Mouse (Mus musculus) intestine, embryonic 16.5 days (tissue): ENCODE measurements around the gene Lamb2. TPM values are rescaled to one million over a fixed set of nuclear protein-coding genes. Genes with fewer than 3 reads are reported as not detected.

Experiments used
- ATAC-seq: fragments of 200-750 bp; cut with Nextera tagmentation; 2 replicates; pipeline ENCODE4 v1.8.0; 2017; ENCODE audit warnings: moderate TSS enrichment, moderate library complexity
- H3K27ac ChIP-seq: fragments of 300-500 bp; sonication (generic); 2 replicates; pipeline ENCODE4 v1.5.1; 2014; ENCODE audit warnings: mild to moderate bottlenecking, low read length
- H3K27me3 ChIP-seq: fragments of 300-500 bp; sonication (generic); replicated peaks from 2 replicates; pipeline ENCODE4 v1.6.1; 2014; ENCODE audit warnings: low read length, control low read depth, mixed read lengths; ENCODE audit not compliant: control insufficient read depth, insufficient read depth
- H3K36me3 ChIP-seq: fragments of 300-500 bp; sonication (generic); 2 replicates; pipeline ENCODE4 v1.6.1; 2014; ENCODE audit warnings: low read length, control low read depth; ENCODE audit not compliant: control insufficient read depth, insufficient read depth
- H3K4me1 ChIP-seq: fragments of 300-500 bp; sonication (generic); 2 replicates; pipeline ENCODE4 v1.6.1; 2014; ENCODE audit warnings: low read length, control low read depth, mixed read lengths; ENCODE audit not compliant: control insufficient read depth, insufficient read depth
- H3K4me2 ChIP-seq: fragments of 300-500 bp; sonication (generic); 2 replicates; pipeline ENCODE4 v1.6.1; 2014; ENCODE audit warnings: low read depth, low read length, control low read depth
- H3K4me3 ChIP-seq: fragments of 300-500 bp; sonication (generic); 2 replicates; pipeline ENCODE4 v1.5.1; 2014; ENCODE audit warnings: mild to moderate bottlenecking, low read length
- H3K9ac ChIP-seq: fragments of 300-500 bp; sonication (generic); 2 replicates; pipeline ENCODE4 v1.6.1; 2014; ENCODE audit warnings: low read depth, low read length
- H3K9me3 ChIP-seq: fragments of 300-500 bp; sonication (generic); 2 replicates; pipeline ENCODE4 v1.6.1; 2016; ENCODE audit warnings: low read length, control low read depth; ENCODE audit not compliant: control insufficient read depth
- WGBS: fragments of 180-500 bp; shearing (Covaris S2); extraction: QIAGEN DNeasy Blood & Tissue Kit; methylation state at CpG from one replicate; pipeline ENCODE4 v1.1.7; 2014; 5-methylcytosine and 5-hydroxymethylcytosine counted together
- polyA plus RNA-seq: library from polyadenylated mRNA; unstranded; fragments of >200 nt; fragmentation: Nextera tagmentation; extraction: Ambion mirVana; gene quantifications from 2 replicates; pipeline ENCODE4 v1.2.1, GENCODE M21; 2015

Lamb2 gene
- polyA plus RNA-seq, 1 experiment from 2014 or later: 26.6 TPM

- no peak for ATAC-seq
- H3K9me3 ChIP-seq: no peaks in the 10 kb centered on the region
- WGBS: 92% methylated on average over 19 of the region's 19 CpGs
- no peaks in the 10 kb centered on the region for H3K27me3 ChIP-seq
- H3K4me2 ChIP-seq: no peak overlapping the region
- H3K4me3 ChIP-seq: no peak overlapping the region
- H3K9ac ChIP-seq: no peak overlapping the region
- peaks cover 21% of the 10 kb centered on the region for H3K4me1 ChIP-seq
- H3K27ac ChIP-seq: no peak overlapping the region
- H3K36me3 ChIP-seq: peaks cover 60% of the 10 kb centered on the region
Measured at GRCm38 (mm10) chr9:108494146-108494825, 14.8 kb downstream of the Lamb2 start.

DNA sequence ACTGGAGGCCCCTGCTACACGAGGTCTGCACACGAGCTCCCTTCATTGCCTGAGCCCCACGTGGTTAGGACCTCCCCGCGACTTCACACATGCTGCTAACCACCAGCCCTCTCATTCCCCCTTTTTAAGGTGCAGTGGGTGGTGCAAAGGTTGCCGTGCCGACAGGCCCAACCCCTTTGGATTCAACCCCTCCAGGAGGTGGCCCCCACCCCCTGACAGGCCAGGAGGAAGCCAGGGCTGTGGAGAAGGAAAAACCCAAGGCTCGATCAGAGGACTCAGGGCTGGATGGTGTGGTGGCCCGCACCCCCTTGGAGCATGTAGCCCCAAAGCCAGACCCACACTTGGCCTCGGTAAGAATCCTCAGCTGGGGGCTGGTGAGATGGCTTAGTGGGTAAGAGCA is 15.4 kb downstream of the Lamb2 start:
- 84% methylated on average over 10 of the region's 10 CpGs for WGBS
- ATAC-seq: no peak
- H3K36me3 ChIP-seq: peaks cover 63% of the 10 kb centered on the region

GRCm38 (mm10) chr9:108499231-108499630 is 19.7 kb downstream of the Lamb2 start:
- H3K4me1 ChIP-seq: no peaks in the 10 kb centered on the region
- WGBS: 92% methylated on average over 7 of the region's 7 CpGs
- no peak overlapping the region for H3K4me2 ChIP-seq
- no peaks in the 10 kb centered on the region for H3K9me3 ChIP-seq
- H3K9ac ChIP-seq: no peak overlapping the region
- no peak overlapping the region for H3K27ac ChIP-seq
- H3K4me3 ChIP-seq: no peak overlapping the region
- H3K36me3 ChIP-seq: peaks cover 64% of the 10 kb centered on the region
- ATAC-seq: no peak
- no peaks in the 10 kb centered on the region for H3K27me3 ChIP-seq

More for the DNA sequence above, 15.4 kb downstream of the Lamb2 start:
- H3K4me1 ChIP-seq: peaks cover 19% of the 10 kb centered on the region
- H3K9me3 ChIP-seq: no peaks in the 10 kb centered on the region
- H3K4me2 ChIP-seq: no peak overlapping the region
- no peak overlapping the region; the same call in 1 of the 2 replicates for H3K9ac ChIP-seq
- H3K27ac ChIP-seq: no peak overlapping the region
- H3K27me3 ChIP-seq: no peaks in the 10 kb centered on the region
- H3K4me3 ChIP-seq: no peak overlapping the region

- Histone ChIP-seq H3K4me2 (no peak overlapping the region), H3K9ac (no peak overlapping the region), H3K27me3 (no peaks in the 10 kb centered on the region), H3K36me3 (peaks cover 57% of the 10 kb centered on the region), H3K4me1 (no peaks in the 10 kb centered on the region), H3K27ac (no peak overlapping the region), H3K4me3 (no peak overlapping the region), H3K9me3 (no peaks in the 10 kb centered on the region)
- WGBS: 91% methylated on average over 15 of the region's 15 CpGs
- no peak for ATAC-seq
Measured at GRCm38 (mm10) chr9:108499943-108500342, 20.4 kb downstream of the Lamb2 start.

GRCm38 (mm10) chr9:108506901-108507300 is 27.4 kb downstream of the Lamb2 start:
- WGBS: 88% methylated on average over 7 of the region's 7 CpGs
- H3K9me3 ChIP-seq: no peaks in the 10 kb centered on the region
- peaks cover 6% of the 10 kb centered on the region; the same call in 1 of the 2 replicates for H3K36me3 ChIP-seq
- peak overlapping the region; percentile 88 for H3K4me2 ChIP-seq
- no peak overlapping the region for H3K27ac ChIP-seq
- ATAC-seq: no peak
- H3K9ac ChIP-seq: no peak overlapping the region
- peak overlapping the region; percentile 79; the same call in 1 of the 2 replicates for H3K4me3 ChIP-seq
- no peaks in the 10 kb centered on the region for H3K27me3 ChIP-seq
- peaks cover 11% of the 10 kb centered on the region for H3K4me1 ChIP-seq

DNA sequence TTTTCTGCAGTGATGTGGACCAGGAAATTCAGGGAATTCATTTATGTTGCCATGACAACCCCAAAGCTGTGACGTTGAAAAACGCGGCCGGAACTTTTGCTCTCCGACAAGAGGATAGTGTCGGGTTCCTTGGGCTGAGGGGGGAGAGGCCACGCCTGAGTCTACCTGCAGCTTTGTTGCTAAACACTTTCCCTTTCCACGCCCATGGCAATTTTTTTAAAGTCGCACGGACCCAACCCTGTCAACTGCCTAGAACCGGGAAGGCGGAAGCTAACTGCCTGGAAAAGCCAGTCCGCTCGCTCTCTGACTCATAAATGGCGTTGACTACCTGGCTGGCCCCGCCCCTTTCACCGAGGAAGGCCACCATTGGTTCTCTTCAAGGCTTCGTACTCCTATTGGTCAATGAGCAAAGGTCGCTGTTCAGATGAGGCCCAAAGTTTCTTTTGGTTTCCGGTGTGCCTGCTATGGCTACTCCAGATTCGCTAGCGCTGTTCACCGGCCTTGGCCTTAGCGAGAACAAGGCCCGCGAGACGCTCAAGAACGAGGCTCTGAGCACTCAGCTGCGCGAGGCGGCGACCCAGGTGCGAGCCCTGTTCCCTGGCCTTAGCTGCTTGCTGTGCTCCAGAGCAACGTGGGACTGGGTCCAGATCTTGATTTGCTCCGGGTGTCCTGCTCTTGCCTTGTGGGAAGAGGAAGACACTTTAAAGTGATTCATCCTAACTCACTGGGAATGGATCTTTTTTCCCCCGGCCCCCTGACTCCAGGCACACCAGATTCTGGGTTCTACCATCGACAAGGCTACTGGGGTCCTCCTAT is 28.3 kb downstream of the Lamb2 start, which contains the start of gene Qars:
Qars (plus strand) TSS at position 88 of the 816 bp plus-strand sequence.
- H3K9me3 ChIP-seq: no peaks in the 10 kb centered on the region
- peak; percentile 98 for ATAC-seq
- peak within 1 kb of the TSS; percentile 80 for H3K9ac ChIP-seq
- under 1% methylated on average over 37 of the region's 37 CpGs for WGBS
- peak within 1 kb of the TSS; percentile 79 for H3K4me3 ChIP-seq
- H3K27me3 ChIP-seq: no peaks in the 10 kb centered on the region
- peaks cover 11% of the 10 kb centered on the region for H3K4me1 ChIP-seq
- peaks cover 14% of the 10 kb centered on the region for H3K36me3 ChIP-seq
- peak within 1 kb of the TSS; percentile 86 for H3K27ac ChIP-seq
- H3K4me2 ChIP-seq: peak within 1 kb of the TSS; percentile 88

DNA sequence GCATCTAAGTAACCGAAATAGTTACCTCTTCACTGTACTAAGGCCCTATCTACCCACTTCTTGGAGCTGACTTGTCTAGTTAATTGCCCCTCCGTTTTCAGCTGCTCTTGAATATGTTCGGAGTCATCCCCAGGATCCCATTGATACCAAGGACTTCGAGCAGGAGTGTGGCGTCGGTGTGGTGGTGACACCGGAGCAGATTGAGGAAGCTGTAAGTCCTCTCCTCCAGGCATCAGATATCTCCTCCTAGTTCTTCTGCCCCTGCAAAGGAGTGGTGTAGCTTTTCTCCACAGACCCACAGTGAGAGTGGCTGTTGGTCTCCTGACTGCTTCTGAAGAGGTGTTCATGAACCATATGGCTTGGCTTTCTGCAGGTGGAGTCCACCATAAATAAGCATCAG is 29.2 kb downstream of the Lamb2 start:
- WGBS: 86% methylated on average over 7 of the region's 7 CpGs
- no peak for ATAC-seq
- no peaks in the 10 kb centered on the region for H3K27me3 ChIP-seq
- no peak overlapping the region for H3K27ac ChIP-seq
- peak overlapping the region; percentile 80 for H3K9ac ChIP-seq
- H3K4me1 ChIP-seq: peaks cover 11% of the 10 kb centered on the region
- H3K4me2 ChIP-seq: peak overlapping the region; percentile 88
- H3K9me3 ChIP-seq: no peaks in the 10 kb centered on the region
- H3K36me3 ChIP-seq: peaks cover 21% of the 10 kb centered on the region
- H3K4me3 ChIP-seq: peak overlapping the region; percentile 79

DNA sequence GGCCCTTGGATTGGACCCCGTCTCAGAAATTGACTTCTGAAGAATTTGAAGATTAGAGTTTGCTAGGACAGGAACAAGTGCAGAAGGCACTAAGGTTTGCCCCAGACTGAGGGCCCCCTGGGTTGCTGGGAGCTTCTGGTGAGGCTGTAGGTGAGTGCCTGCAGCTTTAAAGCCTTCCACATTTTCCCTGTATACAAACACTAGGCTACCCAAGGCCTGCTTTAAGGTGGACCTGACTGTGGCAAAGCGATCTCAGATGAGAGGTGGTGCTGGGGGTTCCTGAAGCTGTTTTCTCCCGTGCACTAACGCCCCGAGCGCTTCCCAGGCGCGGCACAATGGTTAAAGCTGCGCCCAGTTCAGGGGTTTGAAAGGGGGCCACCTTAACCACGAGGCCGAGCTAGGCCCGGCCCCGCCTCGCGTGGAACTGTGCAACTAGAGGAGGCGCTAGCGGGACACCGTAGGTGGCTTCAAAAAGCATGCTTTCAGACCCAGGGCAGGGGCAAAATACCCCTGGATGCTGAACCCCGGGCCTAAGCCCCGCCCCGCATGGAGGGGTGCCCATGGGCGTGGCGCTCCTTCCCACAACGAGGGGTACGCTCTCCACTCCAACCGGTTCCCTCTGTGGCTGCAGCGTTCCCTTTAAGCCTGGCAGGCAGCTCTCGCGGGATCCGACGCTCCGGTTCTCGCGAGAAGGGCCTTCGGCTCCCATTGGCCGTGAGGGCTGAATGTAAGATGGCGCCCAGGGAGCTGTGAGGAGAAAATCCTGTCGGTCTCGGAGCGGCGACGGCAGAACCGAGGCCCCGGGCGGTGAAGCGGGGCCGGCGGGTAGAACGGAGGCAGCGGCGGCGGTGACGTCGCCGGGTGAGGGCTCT is 37.1 kb downstream of the Lamb2 start, which contains the start of gene Qrich1:
Qrich1 (plus strand) TSS at position 427 of the 872 bp plus-strand sequence.
- no peaks in the 10 kb centered on the region for H3K9me3 ChIP-seq
- peaks cover 17% of the 10 kb centered on the region for H3K4me1 ChIP-seq
- peak within 1 kb of the TSS; percentile 98 for H3K27ac ChIP-seq
- H3K4me2 ChIP-seq: peak within 1 kb of the TSS; percentile 76
- H3K27me3 ChIP-seq: no peaks in the 10 kb centered on the region
- peak within 1 kb of the TSS; percentile 90 for H3K4me3 ChIP-seq
- WGBS: under 1% methylated on average over 55 of the region's 55 CpGs
- H3K36me3 ChIP-seq: peaks cover 25% of the 10 kb centered on the region
- peak within 1 kb of the TSS; percentile 94 for H3K9ac ChIP-seq
- ATAC-seq: peak; percentile 98
